Mouse (Mus musculus): ENCODE results near the gene Gps1. TPM values are rescaled to one million over a fixed set of nuclear protein-coding genes. Genes with fewer than 3 reads are reported as not detected.
"Not testable (repeated sequence)": the region's sequence is repeated elsewhere in the genome, so short reads cannot be mapped to it uniquely, and the experiment has no call there.

The Gps1 gene
- total RNA-seq, 2 experiments from 2014 or later, result 17.6 to 39.0 TPM

- no peak for ATAC-seq (replicated peaks; ENCODE audit: low FRiP score, poor library complexity, severe bottlenecking)
These were observed 35.5 kb downstream of the Gps1 start for GRCm38 (mm10) chr11:120819556-120819955.

- ATAC-seq (replicated peaks; ENCODE audit: low FRiP score, poor library complexity, severe bottlenecking), result no peak
These were observed 36.5 kb downstream of the Gps1 start for GRCm38 (mm10) chr11:120820546-120820945.

GRCm38 (mm10) chr11:120821076-120821922 is 37.2 kb downstream of the Gps1 start:
- ATAC-seq (replicated peaks; ENCODE audit: low FRiP score, poor library complexity, severe bottlenecking), result no peak

GRCm38 (mm10) chr11:120822321-120822720 is 38.2 kb downstream of the Gps1 start:
- no peak for ATAC-seq (replicated peaks; ENCODE audit: low FRiP score, poor library complexity, severe bottlenecking)

GRCm38 (mm10) chr11:120822831-120823550 is 38.9 kb downstream of the Gps1 start:
- no peak for ATAC-seq (replicated peaks; ENCODE audit: low FRiP score, poor library complexity, severe bottlenecking)

- ATAC-seq (replicated peaks; ENCODE audit: low FRiP score, poor library complexity, severe bottlenecking), result no peak
These were observed 39.5 kb downstream of the Gps1 start for GRCm38 (mm10) chr11:120823551-120823947.

- ATAC-seq (replicated peaks; ENCODE audit: low FRiP score, poor library complexity, severe bottlenecking), result peak; percentile 71
These were observed 40.1 kb downstream of the Gps1 start, which contains the start of gene Fasn for GRCm38 (mm10) chr11:120823956-120824786. Fasn (minus strand) TSS chr11:120824547.

- ATAC-seq (replicated peaks; ENCODE audit: low FRiP score, poor library complexity, severe bottlenecking), result peak; percentile 3; the same call in 1 of the 2 replicates
These were observed 40.8 kb downstream of the Gps1 start for GRCm38 (mm10) chr11:120824787-120825288.

GRCm38 (mm10) chr11:120825289-120825863 is 41.3 kb downstream of the Gps1 start:
- no peak for ATAC-seq (replicated peaks; ENCODE audit: low FRiP score, poor library complexity, severe bottlenecking)

GRCm38 (mm10) chr11:120826016-120826953 is 42.2 kb downstream of the Gps1 start:
- no peak for ATAC-seq (replicated peaks; ENCODE audit: low FRiP score, poor library complexity, severe bottlenecking)

- no peak for ATAC-seq (replicated peaks; ENCODE audit: low FRiP score, poor library complexity, severe bottlenecking)
These were observed 44.3 kb downstream of the Gps1 start for GRCm38 (mm10) chr11:120828416-120828815.

GRCm38 (mm10) chr11:120829757-120830532 is 45.9 kb downstream of the Gps1 start:
- ATAC-seq (replicated peaks; ENCODE audit: low FRiP score, poor library complexity, severe bottlenecking), result no peak

- no peak for ATAC-seq (replicated peaks; ENCODE audit: low FRiP score, poor library complexity, severe bottlenecking)
These were observed 46.6 kb downstream of the Gps1 start for GRCm38 (mm10) chr11:120830686-120831085.

GRCm38 (mm10) chr11:120831659-120832440 is 47.8 kb downstream of the Gps1 start:
- no peak for ATAC-seq (replicated peaks; ENCODE audit: low FRiP score, poor library complexity, severe bottlenecking)

- not testable (repeated sequence) for ATAC-seq (replicated peaks; ENCODE audit: low FRiP score, poor library complexity, severe bottlenecking)
These were observed 48.9 kb downstream of the Gps1 start for GRCm38 (mm10) chr11:120832962-120833361.

- ATAC-seq (replicated peaks; ENCODE audit: low FRiP score, poor library complexity, severe bottlenecking), result no peak
These were observed 49.6 kb downstream of the Gps1 start for GRCm38 (mm10) chr11:120833555-120834280.
